Mouse (Mus musculus): Measurements from ENCODE around the gene Fyb.
"Not testable (repeated sequence)": the region's sequence is repeated elsewhere in the genome, so short reads cannot be mapped to it uniquely, and the experiment has no call there.

The Fyb gene

DNA sequence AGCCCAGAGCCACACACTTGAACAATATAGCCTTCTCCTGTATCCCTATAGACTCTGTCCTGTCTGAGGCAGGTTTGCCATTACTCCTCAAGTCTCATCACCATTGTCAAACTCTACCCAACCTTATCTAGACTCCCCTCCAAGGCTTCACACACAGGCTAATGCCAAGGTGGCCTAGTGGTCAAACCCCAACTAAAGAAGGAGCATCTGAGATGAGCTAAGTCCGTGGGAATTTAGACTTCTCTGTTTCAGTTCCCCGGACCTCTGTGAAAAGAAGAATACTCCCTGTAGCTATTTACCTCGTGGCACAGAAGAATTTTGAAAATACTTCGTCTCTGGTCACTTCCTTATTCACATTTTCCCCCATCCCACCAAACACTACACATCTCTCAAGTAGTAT, 39.5 kb downstream of the Fyb start:
- DNase-seq (ENCODE audit: low spot score), result no peak

DNA sequence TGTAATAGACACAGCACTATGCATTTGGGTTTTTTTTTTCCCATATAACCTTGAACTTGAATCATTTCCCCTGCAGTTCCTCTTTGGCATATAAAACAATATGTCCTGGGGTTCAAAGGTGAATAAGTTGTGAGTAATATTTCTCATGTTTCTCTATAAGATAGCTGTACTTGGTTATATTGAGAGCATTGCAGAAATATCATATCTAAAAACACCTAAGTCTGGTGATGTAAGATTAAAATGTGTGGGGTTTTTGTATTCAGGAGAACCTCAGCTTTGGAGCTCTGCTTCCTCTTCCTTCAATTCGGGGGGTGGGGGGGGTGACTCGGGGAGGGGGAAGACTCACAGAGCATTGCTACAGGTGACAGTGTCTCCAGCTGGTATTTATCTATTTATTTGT, 40.0 kb downstream of the Fyb start:
- DNase-seq (ENCODE audit: low spot score), result no peak

DNA sequence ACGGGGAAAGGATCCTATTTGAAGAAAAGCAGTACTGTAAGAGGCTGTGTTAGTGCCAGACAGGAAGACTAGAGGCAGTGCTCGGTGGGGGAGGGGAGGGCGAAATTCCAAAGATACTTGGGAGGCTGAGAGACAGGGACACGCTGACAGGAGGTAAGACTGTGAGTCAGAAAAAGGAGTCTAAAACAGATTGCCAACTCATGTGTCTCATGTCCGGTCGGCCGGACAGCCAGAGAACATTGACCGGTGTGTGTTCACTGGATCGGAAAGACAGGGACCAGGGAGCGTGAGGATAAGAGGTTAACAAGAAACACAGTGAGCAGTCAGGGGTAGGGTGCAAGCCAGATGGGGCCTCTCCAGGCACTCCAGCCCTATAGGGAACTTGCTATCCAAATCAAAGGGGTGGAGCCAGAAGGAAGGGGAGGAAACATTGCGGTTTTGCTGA, 42.3 kb downstream of the Fyb start:
- no peak for DNase-seq (ENCODE audit: low spot score)

DNA sequence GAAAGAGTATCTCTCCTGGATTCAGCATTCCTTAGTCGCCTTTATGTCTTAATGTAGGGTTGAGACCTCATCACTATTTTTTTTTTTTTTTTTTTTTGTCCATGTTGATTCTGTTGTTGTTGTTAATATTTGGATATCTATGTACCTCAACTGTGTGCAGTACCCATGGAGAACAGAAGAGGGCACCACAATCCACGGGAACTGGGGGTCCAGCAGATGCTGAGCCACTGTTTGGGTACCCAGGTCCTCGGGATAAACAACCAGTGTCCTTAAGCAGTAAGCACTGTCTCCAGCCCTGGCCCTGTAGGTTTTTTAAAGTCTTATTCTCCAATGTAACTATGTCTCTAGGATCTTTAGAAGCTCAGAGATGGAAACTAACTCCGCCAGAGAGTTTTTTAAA, 43.2 kb downstream of the Fyb start:
- no peak for DNase-seq (ENCODE audit: low spot score)

DNA sequence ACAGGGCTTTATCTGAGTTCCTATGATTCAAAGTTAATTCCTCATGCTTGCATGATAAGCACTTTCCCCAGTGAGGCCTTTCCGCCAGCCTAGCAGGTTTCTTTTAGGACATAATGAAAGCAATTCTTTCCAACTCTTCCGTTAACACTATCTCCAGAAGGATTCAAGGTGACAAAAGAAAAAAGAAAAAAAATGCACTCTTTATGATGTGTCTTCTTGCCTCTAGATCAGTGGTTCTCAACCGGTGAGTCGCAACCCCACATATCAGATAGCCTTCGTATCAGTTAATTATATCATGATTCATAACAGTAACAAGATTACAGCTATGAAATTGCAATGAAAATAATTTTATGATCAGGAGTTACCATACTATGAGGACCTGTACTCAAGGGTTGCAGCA, 45.3 kb downstream of the Fyb start:
- no peak for DNase-seq (ENCODE audit: low spot score)

- DNase-seq (ENCODE audit: low spot score), result no peak
Measured at GRCm38 (mm10) chr15:6568605-6569004, 46.0 kb downstream of the Fyb start.

GRCm38 (mm10) chr15:6569074-6569473, 46.4 kb downstream of the Fyb start:
- DNase-seq (ENCODE audit: low spot score), result no peak

GRCm38 (mm10) chr15:6570164-6570861, 47.7 kb downstream of the Fyb start:
- no peak for DNase-seq (ENCODE audit: low spot score)

DNA sequence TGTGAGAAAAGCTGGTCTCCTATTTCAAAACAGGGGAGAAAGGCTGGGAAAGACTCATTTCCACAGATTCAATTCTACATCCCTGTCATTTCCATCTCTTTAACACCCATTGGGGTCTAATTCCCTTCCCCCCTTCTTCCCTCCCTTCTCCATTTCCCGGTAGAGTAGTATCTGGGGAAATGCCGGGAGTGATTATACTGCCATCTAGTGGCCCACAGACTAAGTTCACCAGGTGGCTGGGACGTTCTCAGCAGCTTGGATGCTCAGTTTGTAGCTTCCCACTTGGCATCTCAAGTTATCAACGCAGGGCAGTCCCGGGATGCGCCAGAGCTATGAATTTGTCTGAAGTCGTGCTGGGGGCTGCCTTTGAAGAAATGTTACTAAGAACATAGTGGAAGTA, 48.2 kb downstream of the Fyb start:
- no peak for DNase-seq (ENCODE audit: low spot score)

DNA sequence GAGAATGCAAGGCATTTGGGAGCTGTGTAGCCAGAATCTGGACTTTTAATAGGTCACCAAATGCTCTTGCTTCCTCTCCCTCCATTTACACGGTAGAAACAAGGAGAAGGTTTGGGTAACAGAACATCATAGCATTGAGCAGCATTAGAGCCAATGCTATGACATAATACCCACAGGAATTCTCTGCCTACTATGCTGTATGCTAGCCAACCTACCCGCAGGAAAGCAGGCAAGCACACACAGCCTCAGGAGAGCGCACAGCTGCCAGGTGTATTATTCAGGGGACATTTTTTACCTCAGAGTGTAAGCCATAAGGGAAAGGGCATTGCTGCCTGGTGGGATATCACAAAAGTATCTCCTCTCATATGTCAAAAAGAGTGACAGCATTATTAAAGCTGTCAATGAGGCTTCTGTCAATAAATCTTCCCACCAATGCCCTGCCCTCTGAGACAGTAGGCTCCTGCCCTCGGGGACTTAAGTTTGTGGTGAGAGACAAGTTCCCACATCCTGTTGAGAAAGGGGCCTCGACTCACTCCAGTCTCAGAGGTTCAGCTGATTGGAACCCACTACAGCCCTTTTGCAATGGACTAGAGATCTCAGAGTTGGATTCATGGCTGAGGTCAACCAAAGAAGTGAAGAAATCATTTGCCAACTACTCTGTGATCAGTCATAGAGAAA, 51.8 kb downstream of the Fyb start:
- no peak for DNase-seq (ENCODE audit: low spot score)

DNA sequence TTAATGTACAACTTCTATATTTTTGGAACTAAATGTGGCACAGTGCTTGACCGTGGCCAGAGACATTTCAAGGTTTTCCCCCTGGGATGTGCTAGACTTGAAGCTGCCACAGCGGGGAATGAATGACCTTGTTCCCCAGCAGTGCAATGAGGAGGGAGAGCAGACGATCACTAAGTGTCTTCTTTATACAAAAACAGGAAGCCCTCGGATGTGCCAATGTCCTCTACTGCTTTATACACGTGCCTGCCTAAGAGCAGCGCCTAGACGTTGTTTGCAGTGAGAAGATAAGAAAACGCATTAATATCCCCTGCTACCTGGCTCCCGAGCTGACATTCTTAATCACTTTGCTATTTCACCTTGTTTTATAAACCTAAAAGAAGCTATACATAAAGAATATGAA, 55.3 kb downstream of the Fyb start:
- no peak for DNase-seq (ENCODE audit: low spot score)

GRCm38 (mm10) chr15:6578654-6579053, 56.0 kb downstream of the Fyb start:
- no peak for DNase-seq (ENCODE audit: low spot score)

DNA sequence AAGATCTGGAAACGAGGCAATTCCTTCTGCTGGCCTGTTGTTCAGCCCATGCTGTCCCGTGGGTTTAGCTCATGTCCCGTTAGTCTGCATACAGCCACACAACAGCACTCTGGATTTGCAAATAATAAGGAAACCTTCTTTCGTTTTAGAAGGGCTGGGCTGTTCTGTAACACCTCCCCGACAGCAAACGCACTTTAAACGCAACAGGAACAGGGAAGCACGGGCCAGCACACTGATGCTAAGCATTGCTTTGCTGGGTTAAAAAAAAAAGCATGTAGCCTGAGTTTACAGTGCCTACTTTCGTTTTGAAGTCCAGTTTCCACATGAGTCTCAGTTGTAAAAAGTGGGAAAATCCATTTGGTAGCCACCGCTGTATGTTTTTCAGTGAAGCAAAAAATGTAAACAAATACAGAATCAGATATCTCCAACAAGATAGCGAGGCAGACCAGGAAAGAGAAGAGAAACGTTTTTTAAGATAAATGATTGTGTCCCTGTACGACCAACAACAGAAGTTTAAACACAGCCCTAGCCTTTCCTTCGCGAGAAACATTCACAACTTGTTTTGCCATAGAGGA, 56.6 kb downstream of the Fyb start:
- DNase-seq (ENCODE audit: low spot score), result no peak

GRCm38 (mm10) chr15:6579769-6580261, 57.2 kb downstream of the Fyb start:
- no peak for DNase-seq (ENCODE audit: low spot score)

GRCm38 (mm10) chr15:6584645-6585044, 62.0 kb downstream of the Fyb start:
- no peak for DNase-seq (ENCODE audit: low spot score)

DNA sequence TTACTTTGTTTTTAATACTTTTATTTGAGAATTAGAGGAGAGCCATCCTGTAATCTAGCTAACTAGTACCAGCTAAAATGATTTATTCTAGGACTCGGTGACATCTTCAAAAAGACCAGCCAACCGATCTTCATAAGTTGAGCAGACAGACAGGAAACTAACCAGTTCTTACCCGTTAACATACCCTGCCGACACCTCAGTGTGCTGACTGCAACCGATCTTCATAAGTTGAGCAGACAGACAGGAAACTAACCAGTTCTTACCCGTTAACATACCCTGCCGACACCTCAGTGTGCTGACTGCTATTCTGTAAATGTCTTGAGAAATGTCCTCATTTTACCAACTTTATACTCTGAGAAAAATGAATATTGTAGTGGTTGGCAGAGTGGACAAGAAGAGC, 63.7 kb downstream of the Fyb start:
- not testable (repeated sequence) for DNase-seq (ENCODE audit: low spot score)

DNA sequence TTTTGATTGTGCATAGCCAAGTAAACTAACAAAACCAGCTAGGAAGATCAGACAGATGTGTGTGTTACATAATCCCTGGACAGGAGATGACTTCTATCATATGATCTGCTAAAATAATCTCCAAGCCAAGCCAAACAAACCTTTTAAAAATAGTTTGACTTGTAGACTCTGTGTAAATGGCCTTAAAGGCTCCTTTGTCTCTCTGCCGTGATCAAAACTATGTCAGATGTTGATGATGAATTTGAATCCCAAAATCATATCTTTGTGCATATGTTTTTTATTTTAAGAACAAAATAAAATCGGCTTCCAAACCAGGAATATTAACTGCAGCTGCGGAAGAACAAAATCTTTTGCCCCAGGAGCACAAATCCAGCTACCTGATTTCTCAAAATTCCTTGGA, 64.9 kb downstream of the Fyb start:
- DNase-seq (ENCODE audit: low spot score), result no peak

GRCm38 (mm10) chr15:6588192-6588591, 65.5 kb downstream of the Fyb start:
- DNase-seq (ENCODE audit: low spot score), result no peak

- no peak for DNase-seq (ENCODE audit: low spot score)
Measured at GRCm38 (mm10) chr15:6590846-6591451, 68.3 kb downstream of the Fyb start.

DNA sequence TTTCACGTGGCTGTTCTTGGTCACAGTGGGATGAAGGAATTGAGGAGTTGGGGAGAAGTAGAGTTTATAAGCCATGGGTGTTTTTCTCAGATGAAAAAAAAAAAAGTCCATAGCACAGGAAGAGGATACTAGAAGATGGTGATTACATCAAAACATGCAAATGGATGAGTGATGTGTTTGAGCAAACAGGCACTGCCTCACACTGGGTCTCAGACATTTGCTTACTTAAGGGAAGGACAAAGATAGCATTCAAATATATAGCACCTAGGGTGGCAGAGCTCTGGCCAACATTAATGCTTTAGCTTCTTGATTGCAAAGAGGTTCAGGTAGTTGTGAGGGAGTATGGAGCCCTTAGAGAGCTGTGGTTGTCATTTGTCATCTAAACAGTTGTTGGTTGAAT, 68.9 kb downstream of the Fyb start:
- no peak for DNase-seq (ENCODE audit: low spot score)

DNA sequence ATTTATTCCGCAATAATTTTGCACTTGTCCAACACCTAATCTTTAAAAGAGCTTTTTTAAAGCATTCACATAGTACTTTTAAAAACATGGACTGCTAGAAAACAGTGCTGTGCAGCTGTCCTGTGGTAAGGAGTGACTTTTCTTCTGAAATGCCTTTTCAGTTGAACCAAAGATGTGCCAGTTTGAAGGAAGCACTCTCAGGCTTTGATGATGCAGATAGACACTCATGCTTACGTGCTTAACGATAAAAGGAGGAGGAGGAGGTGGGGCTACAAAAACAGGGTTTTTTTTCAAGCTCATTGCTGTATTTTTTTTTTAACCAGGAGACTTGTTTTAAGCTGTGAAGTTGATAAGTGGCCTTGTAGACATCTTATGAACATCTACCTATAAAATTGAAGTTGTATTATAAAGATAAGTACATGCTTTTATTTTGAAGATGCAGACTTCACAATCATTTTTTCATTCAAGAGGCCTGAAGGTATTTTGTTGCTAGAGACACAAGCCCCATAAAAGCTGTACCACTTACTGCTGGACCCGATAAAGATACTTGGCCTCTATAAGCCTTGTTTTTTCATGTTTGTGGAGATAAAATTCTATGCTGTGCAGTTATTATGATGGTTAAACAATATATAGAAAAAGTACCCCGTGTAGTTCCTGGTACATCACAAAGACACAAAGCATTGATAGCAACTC, 70.1 kb downstream of the Fyb start:
- DNase-seq (ENCODE audit: low spot score), result no peak

DNA sequence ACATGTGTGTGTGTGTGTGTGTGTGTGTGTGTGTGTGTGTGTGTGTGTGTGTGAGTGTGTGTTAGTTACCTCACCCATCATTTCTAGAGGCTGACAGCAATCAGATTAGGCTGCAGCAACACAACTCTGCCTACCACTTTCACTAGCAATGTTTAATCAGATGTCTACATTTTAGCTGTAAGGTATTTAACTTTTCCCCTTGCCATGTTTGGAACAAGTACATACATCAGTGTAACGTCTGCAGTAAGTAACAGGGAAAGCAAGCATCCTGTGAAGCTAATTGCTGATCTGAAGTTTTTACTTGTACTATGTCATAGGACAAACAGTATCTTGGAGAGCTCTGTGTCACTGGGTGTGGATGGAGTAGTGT, 70.6 kb downstream of the Fyb start:
- DNase-seq (ENCODE audit: low spot score), result no peak

All from urinary bladder, postnatal 10 days (tissue).